Mouse (Mus musculus): ENCODE data around the gene March1. TPM values are rescaled to one million over a fixed set of nuclear protein-coding genes. Genes with fewer than 3 reads are reported as not detected.

The March1 gene
- polyA plus RNA-seq, 1 experiment from 2014 or later, result 54.5 TPM

DNA sequence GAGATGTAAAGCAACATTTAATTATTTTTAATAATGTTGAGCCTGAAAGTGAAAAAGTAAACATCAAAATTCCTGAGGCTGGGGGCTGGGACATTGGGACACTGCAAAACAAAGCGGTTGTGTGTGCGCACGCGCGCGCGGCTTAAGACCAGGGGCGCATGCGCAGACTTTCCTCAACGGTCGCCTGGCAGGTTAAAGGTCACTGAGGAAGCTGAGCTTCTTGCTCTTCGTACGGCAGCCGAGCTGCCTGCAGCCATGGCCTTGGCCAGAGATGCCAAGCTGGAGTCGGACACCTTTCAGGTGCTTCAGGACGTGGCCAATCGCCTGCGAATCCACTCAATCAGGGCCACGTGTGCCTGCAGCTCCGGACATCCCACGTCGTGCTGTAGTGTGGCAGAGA lies 893.8 kb downstream of the March1 start, which contains the start of gene Tktl2:
Gene Tktl2, plus strand, starts transcription at position 220 of the 400 bp plus-strand sequence.
- no peak within 1 kb of the TSS for H3K4me3 ChIP-seq (replicated peaks; ENCODE audit: low read depth, low read length)
- H3K27ac ChIP-seq (replicated peaks; ENCODE audit: low read depth, low read length), result no peak within 1 kb of the TSS
- no peaks in the 10 kb centered on the region for H3K27me3 ChIP-seq (ENCODE audit: control insufficient read depth, insufficient read depth, low read length)
- no peaks in the 10 kb centered on the region for H3K9me3 ChIP-seq (ENCODE audit: control insufficient read depth, low read length)
- no peak within 1 kb of the TSS for H3K9ac ChIP-seq (replicated peaks; ENCODE audit: low read length)
- no peak for DNase-seq
- no peak within 1 kb of the TSS for H3K4me2 ChIP-seq (ENCODE audit: low read length)
- H3K36me3 ChIP-seq (ENCODE audit: control insufficient read depth, insufficient read depth, low read length), result no peaks in the 10 kb centered on the region
- H3K4me1 ChIP-seq (ENCODE audit: control insufficient read depth, insufficient read depth, low read length), result no peaks in the 10 kb centered on the region
- 95% methylated on average over 22 of the region's 22 CpGs for WGBS
- ATAC-seq (ENCODE audit: low FRiP score, low TSS enrichment), result no peak

GRCm38 (mm10) chr8:66519149-66519548 lies 901.4 kb downstream of the March1 start:
- Histone ChIP-seq H3K27me3 (ENCODE audit: control insufficient read depth, insufficient read depth, low read length) (no peaks in the 10 kb centered on the region), H3K4me1 (ENCODE audit: control insufficient read depth, insufficient read depth, low read length) (no peaks in the 10 kb centered on the region), H3K27ac (replicated peaks; ENCODE audit: low read depth, low read length) (no peak overlapping the region), H3K9me3 (ENCODE audit: control insufficient read depth, low read length) (no peaks in the 10 kb centered on the region), H3K9ac (replicated peaks; ENCODE audit: low read length) (no peak overlapping the region), H3K36me3 (ENCODE audit: control insufficient read depth, insufficient read depth, low read length) (no peaks in the 10 kb centered on the region), H3K4me3 (replicated peaks; ENCODE audit: low read depth, low read length) (no peak overlapping the region), H3K4me2 (ENCODE audit: low read length) (no peak overlapping the region)
- 90% methylated on average over 2 of the region's 2 CpGs for WGBS
- no peak for DNase-seq
- ATAC-seq (ENCODE audit: low FRiP score, low TSS enrichment), result no peak

GRCm38 (mm10) chr8:66520576-66520975 lies 902.9 kb downstream of the March1 start:
- no peaks in the 10 kb centered on the region for H3K27me3 ChIP-seq (ENCODE audit: control insufficient read depth, insufficient read depth, low read length)
- no peaks in the 10 kb centered on the region for H3K36me3 ChIP-seq (ENCODE audit: control insufficient read depth, insufficient read depth, low read length)
- H3K27ac ChIP-seq (replicated peaks; ENCODE audit: low read depth, low read length), result no peak overlapping the region
- no peak for DNase-seq
- ATAC-seq (ENCODE audit: low FRiP score, low TSS enrichment), result no peak
- no peak overlapping the region for H3K4me3 ChIP-seq (replicated peaks; ENCODE audit: low read depth, low read length)
- no peaks in the 10 kb centered on the region for H3K4me1 ChIP-seq (ENCODE audit: control insufficient read depth, insufficient read depth, low read length)
- no peaks in the 10 kb centered on the region for H3K9me3 ChIP-seq (ENCODE audit: control insufficient read depth, low read length)
- H3K9ac ChIP-seq (replicated peaks; ENCODE audit: low read length), result no peak overlapping the region
- H3K4me2 ChIP-seq (ENCODE audit: low read length), result no peak overlapping the region

Measured in midbrain, embryonic 14.5 days (tissue).